Mouse (Mus musculus): ENCODE measurements at regions not wholly inside any gene's neighbourhood (a gene's known extent, or its start where the extent isn't known, plus 50 kb on each side); places are given as distances from the start of the nearest gene placed in this dataset.

GRCm38 (mm10) chr4:142860441-142860840 is 352.4 kb downstream of the Prdm2 start:
- no peak for DNase-seq (ENCODE audit: low spot score)

GRCm38 (mm10) chr4:142856626-142857025 is 356.2 kb downstream of the Prdm2 start:
- DNase-seq (ENCODE audit: low spot score) = peak; percentile 57

- no peak for DNase-seq (ENCODE audit: low spot score)
Measured at GRCm38 (mm10) chr4:142855635-142856034, 357.2 kb downstream of the Prdm2 start.

- no peak for DNase-seq (ENCODE audit: low spot score)
Measured at GRCm38 (mm10) chr4:142853924-142854323, 358.9 kb downstream of the Prdm2 start.

- DNase-seq (ENCODE audit: low spot score) = no peak
Measured at GRCm38 (mm10) chr4:142845066-142845696, 367.6 kb downstream of the Prdm2 start.

- no peak for DNase-seq (ENCODE audit: low spot score)
Measured at GRCm38 (mm10) chr4:142839540-142839939, 373.3 kb downstream of the Prdm2 start.

GRCm38 (mm10) chr4:142838363-142838964 is 374.3 kb downstream of the Prdm2 start:
- DNase-seq (ENCODE audit: low spot score) = no peak

- no peak for DNase-seq (ENCODE audit: low spot score)
Measured at GRCm38 (mm10) chr4:142837636-142838035, 375.2 kb downstream of the Prdm2 start.

GRCm38 (mm10) chr4:142829711-142830110 is 383.1 kb downstream of the Prdm2 start:
- DNase-seq (ENCODE audit: low spot score) = no peak

- no peak for DNase-seq (ENCODE audit: low spot score)
Measured at GRCm38 (mm10) chr4:142828969-142829368, 383.8 kb downstream of the Prdm2 start.

- no peak for DNase-seq (ENCODE audit: low spot score)
Measured at GRCm38 (mm10) chr4:142826250-142826893, 386.4 kb downstream of the Prdm2 start.

GRCm38 (mm10) chr4:142825786-142826185 is 387.0 kb downstream of the Prdm2 start:
- no peak for DNase-seq (ENCODE audit: low spot score)

GRCm38 (mm10) chr4:142818440-142818839 is 394.4 kb downstream of the Prdm2 start:
- no peak for DNase-seq (ENCODE audit: low spot score)

- DNase-seq (ENCODE audit: low spot score) = no peak
Measured at GRCm38 (mm10) chr4:142816986-142817385, 395.8 kb downstream of the Prdm2 start.

- no peak for DNase-seq (ENCODE audit: low spot score)
Measured at GRCm38 (mm10) chr4:142803819-142804218, 409.0 kb downstream of the Prdm2 start.

GRCm38 (mm10) chr4:142799291-142799690 is 413.5 kb downstream of the Prdm2 start:
- no peak for DNase-seq (ENCODE audit: low spot score)

GRCm38 (mm10) chr4:142798834-142799233 is 414.0 kb downstream of the Prdm2 start:
- no peak for DNase-seq (ENCODE audit: low spot score)

- DNase-seq (ENCODE audit: low spot score) = no peak
Measured at GRCm38 (mm10) chr4:142792606-142792970, 420.2 kb downstream of the Prdm2 start.

- DNase-seq (ENCODE audit: low spot score) = no peak
Measured at GRCm38 (mm10) chr4:142791823-142792605, 420.8 kb downstream of the Prdm2 start.

GRCm38 (mm10) chr4:142789048-142789447 is 423.7 kb downstream of the Prdm2 start:
- no peak for DNase-seq (ENCODE audit: low spot score)

GRCm38 (mm10) chr4:142785386-142785785 is 427.4 kb downstream of the Prdm2 start:
- DNase-seq (ENCODE audit: low spot score) = no peak

GRCm38 (mm10) chr4:142776711-142777411 is 435.9 kb downstream of the Prdm2 start:
- DNase-seq (ENCODE audit: low spot score) = peak; percentile 24
